Mouse (Mus musculus) frontal cortex, postnatal 10 days (tissue): ENCODE measurements around the gene Pdia3.
"Not testable (repeated sequence)": the region's sequence is repeated elsewhere in the genome, so short reads cannot be mapped to it uniquely, and the experiment has no call there.

Source experiments
- DNase-seq, 2 experiments: peaks; one replicate each; pipeline ENCODE4 v3.0.0; 2022; ENCODE audit warnings: low spot score in 2 of 2, mixed read lengths in 1 of 2

Gene Pdia3

GRCm38 (mm10) chr2:121477491-121478266, 64.1 kb downstream of the Pdia3 start:
- DNase-seq = no peak

- DNase-seq = no peak
Measured at GRCm38 (mm10) chr2:121480498-121480897, 66.9 kb downstream of the Pdia3 start.

GRCm38 (mm10) chr2:121480916-121481315, 67.3 kb downstream of the Pdia3 start:
- DNase-seq = not testable (repeated sequence)

- no peak for DNase-seq
Measured at GRCm38 (mm10) chr2:121483576-121483975, 70.0 kb downstream of the Pdia3 start.

- not testable (repeated sequence) for DNase-seq
Measured at GRCm38 (mm10) chr2:121484403-121484802, 70.8 kb downstream of the Pdia3 start.
